Mouse (Mus musculus) limb, embryonic 13.5 days (tissue): ENCODE measurements around the gene Ankrd66. TPM values are rescaled to one million over a fixed set of nuclear protein-coding genes. Genes with fewer than 3 reads are reported as not detected.

Experiments used
- ATAC-seq: fragments of 200-750 bp; cut with Nextera tagmentation; 2 replicates; pipeline ENCODE4 v1.8.0; 2017; ENCODE audit warnings: low read depth, moderate number of reproducible peaks, moderate TSS enrichment; ENCODE audit not compliant: low FRiP score
- H3K27ac ChIP-seq: fragments of 300-500 bp; sonication (generic); 2 replicates; pipeline ENCODE4 v1.5.1; 2015; ENCODE audit warnings: inconsistent platforms, mild to moderate bottlenecking, moderate library complexity
- H3K27me3 ChIP-seq: fragments of 300-500 bp; sonication (generic); 2 replicates; pipeline ENCODE4 v1.6.1; 2015; ENCODE audit warnings: mild to moderate bottlenecking, inconsistent platforms
- H3K36me3 ChIP-seq: fragments of 300-500 bp; sonication (generic); 2 replicates; pipeline ENCODE4 v1.6.1; 2015; ENCODE audit warnings: inconsistent platforms, mild to moderate bottlenecking, moderate library complexity
- H3K4me1 ChIP-seq: fragments of 300-500 bp; sonication (generic); 2 replicates; pipeline ENCODE4 v1.6.1; 2015; ENCODE audit warnings: inconsistent platforms
- H3K4me2 ChIP-seq: fragments of 300-500 bp; sonication (generic); replicated peaks from 2 replicates; pipeline ENCODE4 v1.6.1; 2015; ENCODE audit warnings: inconsistent platforms, mild to moderate bottlenecking, moderate library complexity
- H3K4me3 ChIP-seq: fragments of 300-500 bp; sonication (generic); 2 replicates; pipeline ENCODE4 v1.5.1; 2015; ENCODE audit warnings: moderate library complexity, mild to moderate bottlenecking, inconsistent platforms
- H3K9ac ChIP-seq: fragments of 300-500 bp; sonication (generic); 2 replicates; pipeline ENCODE4 v1.6.1; 2015; ENCODE audit warnings: mild to moderate bottlenecking, inconsistent platforms
- H3K9me3 ChIP-seq: fragments of 300-500 bp; sonication (generic); 2 replicates; pipeline ENCODE4 v1.6.1; 2016; ENCODE audit warnings: inconsistent platforms
- WGBS: fragments of 180-500 bp; shearing (Covaris S2); methylation state at CpG from one replicate; pipeline ENCODE4 v1.1.7; 2015; 5-methylcytosine and 5-hydroxymethylcytosine counted together
- polyA plus RNA-seq: library from polyadenylated mRNA; unstranded; fragments of >200 nt; fragmentation: Nextera tagmentation; extraction: Ambion mirVana; gene quantifications from 2 replicates; pipeline ENCODE4 v1.2.1, GENCODE M21; 2015

Ankrd66 gene
- polyA plus RNA-seq, 1 experiment from 2014 or later: 0.22 TPM

GRCm38 (mm10) chr17:43531192-43531591, 12.2 kb downstream of the Ankrd66 start:
- WGBS: 91% methylated on average over 4 of the region's 4 CpGs
- H3K4me2 ChIP-seq: no peak overlapping the region

DNA sequence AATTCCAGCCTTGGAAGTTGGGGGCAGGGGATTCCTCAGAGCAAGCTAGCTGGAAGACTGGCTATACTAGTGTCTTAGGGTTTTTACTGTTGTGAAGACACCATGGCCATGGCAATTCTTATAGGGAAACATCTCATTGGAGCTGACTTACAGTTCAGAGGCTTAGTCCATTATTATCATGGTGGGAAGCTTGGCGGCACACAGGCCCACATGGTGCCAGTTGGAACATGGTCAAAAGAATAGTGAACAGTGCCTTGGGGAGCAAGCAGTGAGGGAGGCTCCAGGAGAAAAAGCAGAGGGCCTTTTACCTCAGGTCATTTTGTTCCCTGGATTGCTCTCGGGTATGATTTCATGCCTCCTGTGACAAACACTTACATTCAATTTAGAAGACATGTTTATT, 12.9 kb downstream of the Ankrd66 start:
- no peaks in the 10 kb centered on the region for H3K27me3 ChIP-seq
- H3K9ac ChIP-seq: no peak overlapping the region
- WGBS: 91% methylated on average over 2 of the region's 2 CpGs

More at GRCm38 (mm10) chr17:43531192-43531591, 12.2 kb downstream of the Ankrd66 start:
- Histone ChIP-seq H3K27ac (no peak overlapping the region), H3K4me1 (peaks cover 9% of the 10 kb centered on the region; the same call in 1 of the 2 replicates), H3K27me3 (no peaks in the 10 kb centered on the region), H3K9me3 (no peaks in the 10 kb centered on the region), H3K4me3 (no peak overlapping the region), H3K9ac (no peak overlapping the region), H3K36me3 (no peaks in the 10 kb centered on the region)
- no peak for ATAC-seq

GRCm38 (mm10) chr17:43520166-43520565, 23.3 kb downstream of the Ankrd66 start:
- H3K4me3 ChIP-seq: no peak overlapping the region
- peaks cover under 1% of the 10 kb centered on the region; the same call in 1 of the 2 replicates for H3K9me3 ChIP-seq
- 79% methylated on average over 3 of the region's 3 CpGs for WGBS
- H3K4me2 ChIP-seq: no peak overlapping the region
- H3K27me3 ChIP-seq: peaks cover 8% of the 10 kb centered on the region; the same call in 1 of the 2 replicates
- no peak for ATAC-seq
- no peaks in the 10 kb centered on the region for H3K36me3 ChIP-seq
- H3K27ac ChIP-seq: no peak overlapping the region
- H3K9ac ChIP-seq: no peak overlapping the region
- H3K4me1 ChIP-seq: no peaks in the 10 kb centered on the region

More for the DNA sequence above, 12.9 kb downstream of the Ankrd66 start:
- no peaks in the 10 kb centered on the region for H3K9me3 ChIP-seq
- ATAC-seq: no peak
- no peaks in the 10 kb centered on the region for H3K36me3 ChIP-seq
- H3K4me2 ChIP-seq: no peak overlapping the region
- H3K27ac ChIP-seq: no peak overlapping the region
- H3K4me1 ChIP-seq: peaks cover 9% of the 10 kb centered on the region; the same call in 1 of the 2 replicates
- no peak overlapping the region for H3K4me3 ChIP-seq

DNA sequence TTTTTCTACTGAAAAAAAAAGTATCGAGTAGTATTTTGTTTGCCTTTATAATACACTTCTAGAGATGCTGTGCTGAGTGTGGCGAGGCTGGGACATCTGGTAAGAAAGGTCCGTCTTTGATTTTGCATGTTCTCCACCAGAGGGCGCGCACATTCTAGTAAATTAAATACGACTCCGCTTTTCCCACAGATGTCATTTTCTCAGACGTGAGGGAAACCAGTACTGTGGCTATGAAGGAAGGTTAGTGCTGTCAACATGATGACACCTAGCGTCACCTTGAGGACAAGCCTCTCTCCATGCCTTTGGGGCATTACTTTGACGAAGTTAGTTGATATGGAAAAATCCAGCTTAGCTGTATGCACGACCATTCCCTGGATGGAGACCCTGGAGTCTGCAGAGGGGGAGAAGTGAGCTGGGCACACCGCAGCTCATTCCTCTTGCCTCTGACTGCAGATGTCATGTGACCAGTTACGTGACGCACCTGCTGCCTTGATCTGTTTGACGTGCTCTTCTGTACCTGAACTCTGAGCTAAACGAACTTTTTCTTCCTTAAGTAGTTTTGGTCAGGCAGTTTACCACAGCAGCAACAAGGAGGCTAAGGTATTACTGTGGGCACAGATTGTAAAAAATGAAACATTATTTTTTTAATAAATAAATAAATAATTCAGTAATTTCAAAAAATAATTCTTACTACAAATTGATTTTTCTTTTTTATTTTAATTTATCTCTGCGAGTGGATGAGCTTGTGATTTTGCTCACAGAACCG, 24.6 kb downstream of the Ankrd66 start:
- no peak overlapping the region for H3K27ac ChIP-seq
- H3K4me2 ChIP-seq: no peak overlapping the region
- peaks cover 12% of the 10 kb centered on the region for H3K9me3 ChIP-seq
- H3K4me1 ChIP-seq: no peaks in the 10 kb centered on the region
- peaks cover 8% of the 10 kb centered on the region; the same call in 1 of the 2 replicates for H3K27me3 ChIP-seq
- no peak overlapping the region for H3K4me3 ChIP-seq
- WGBS: 27% methylated on average over 18 of the region's 18 CpGs
- H3K36me3 ChIP-seq: no peaks in the 10 kb centered on the region
- no peak overlapping the region for H3K9ac ChIP-seq
- ATAC-seq: peak; percentile 51

DNA sequence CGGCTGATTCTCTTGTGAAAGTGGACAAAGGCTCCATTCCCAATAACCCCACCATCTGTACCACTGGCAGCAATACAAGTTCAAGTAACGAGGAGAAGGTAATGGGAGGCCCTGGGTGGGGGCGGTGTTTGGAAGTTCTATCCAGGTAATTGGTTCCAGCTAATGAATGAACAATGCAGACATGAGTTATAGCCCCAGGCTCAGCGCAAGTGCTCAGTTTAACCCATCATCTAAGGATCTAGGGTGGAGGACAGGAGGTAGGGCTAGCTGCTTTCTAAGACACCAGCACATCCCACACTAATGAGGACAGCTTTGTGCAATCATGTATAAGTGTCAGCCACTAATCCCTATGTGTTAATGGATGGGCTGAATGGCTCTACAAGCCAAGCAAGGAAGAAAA, 32.7 kb downstream of the Ankrd66 start:
- Histone ChIP-seq H3K36me3 (no peaks in the 10 kb centered on the region), H3K9me3 (peaks cover 12% of the 10 kb centered on the region), H3K4me1 (no peaks in the 10 kb centered on the region), H3K27ac (no peak overlapping the region), H3K9ac (no peak overlapping the region), H3K4me3 (no peak overlapping the region), H3K4me2 (no peak overlapping the region), H3K27me3 (no peaks in the 10 kb centered on the region)
- WGBS: 25% methylated on average over 4 of the region's 4 CpGs
- no peak for ATAC-seq

DNA sequence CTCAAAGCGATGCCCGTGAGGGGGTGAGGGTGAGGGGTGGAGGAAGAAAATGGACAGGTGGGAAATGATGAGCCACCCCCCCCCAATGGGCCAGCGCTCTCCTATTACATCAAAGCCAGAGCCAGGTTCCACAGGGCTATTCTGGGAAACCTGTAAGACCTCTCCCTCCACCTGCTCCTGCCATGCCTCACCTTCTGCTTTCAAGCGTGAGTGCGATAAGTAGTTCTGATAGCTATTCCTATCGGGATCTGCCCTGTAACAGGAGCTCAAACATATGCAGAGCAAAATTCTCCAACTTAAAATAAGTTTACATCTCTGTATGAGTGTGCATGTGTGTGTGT, 38.9 kb downstream of the Ankrd66 start:
- H3K4me1 ChIP-seq: no peaks in the 10 kb centered on the region
- 72% methylated on average over 6 of the region's 6 CpGs for WGBS
- no peaks in the 10 kb centered on the region for H3K9me3 ChIP-seq
- no peak overlapping the region for H3K4me2 ChIP-seq
- H3K4me3 ChIP-seq: no peak overlapping the region
- ATAC-seq: no peak; the same call in 1 of the 2 replicates
- H3K27ac ChIP-seq: no peak overlapping the region
- H3K36me3 ChIP-seq: no peaks in the 10 kb centered on the region
- H3K27me3 ChIP-seq: no peaks in the 10 kb centered on the region
- no peak overlapping the region for H3K9ac ChIP-seq

DNA sequence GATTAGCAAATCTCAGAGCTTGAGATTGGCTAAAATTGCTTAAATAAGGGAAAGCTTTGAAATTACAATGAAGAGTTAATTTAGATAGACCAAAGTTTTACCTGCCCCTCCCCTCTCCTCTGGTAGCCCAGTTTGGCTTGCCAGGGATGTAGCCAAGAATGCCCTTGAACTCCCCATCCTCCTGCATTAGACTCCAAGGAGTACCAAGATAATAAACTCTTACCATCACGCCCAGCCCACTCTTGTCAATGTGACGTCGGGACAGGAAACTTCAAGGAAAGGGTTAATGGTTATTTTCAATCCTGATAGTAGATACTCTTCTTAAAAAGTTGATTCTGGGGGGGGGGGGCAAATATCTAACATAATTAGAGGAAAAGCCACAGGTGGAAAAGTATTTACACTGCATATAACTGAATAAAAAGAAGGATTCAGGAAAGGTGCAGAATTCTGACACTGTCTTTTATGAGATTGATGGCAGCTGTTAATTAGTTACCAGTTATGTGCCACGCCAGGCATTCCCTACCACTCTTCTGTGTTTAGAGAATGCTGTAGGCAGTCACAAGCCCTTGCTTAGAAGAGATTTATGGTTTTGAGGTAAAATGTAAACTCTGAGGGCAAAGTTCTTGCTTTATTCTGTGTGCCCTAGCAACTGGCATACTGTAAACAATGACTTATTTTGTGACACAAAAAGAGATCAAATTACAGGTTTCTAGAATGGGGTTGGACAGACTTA, 39.4 kb downstream of the Ankrd66 start:
- WGBS: 55% methylated on average over 4 of the region's 4 CpGs
- Histone ChIP-seq H3K4me2 (no peak overlapping the region), H3K9ac (no peak overlapping the region), H3K4me3 (no peak overlapping the region), H3K27me3 (no peaks in the 10 kb centered on the region), H3K9me3 (no peaks in the 10 kb centered on the region), H3K4me1 (no peaks in the 10 kb centered on the region), H3K36me3 (no peaks in the 10 kb centered on the region), H3K27ac (no peak overlapping the region)
- no peak for ATAC-seq

GRCm38 (mm10) chr17:43502592-43502991, 40.8 kb downstream of the Ankrd66 start, which contains the start of gene Mep1a:
Mep1a (minus strand) TSS chr17:43502812.
- WGBS: 92% methylated on average over 9 of the region's 9 CpGs
- ATAC-seq: no peak

DNA sequence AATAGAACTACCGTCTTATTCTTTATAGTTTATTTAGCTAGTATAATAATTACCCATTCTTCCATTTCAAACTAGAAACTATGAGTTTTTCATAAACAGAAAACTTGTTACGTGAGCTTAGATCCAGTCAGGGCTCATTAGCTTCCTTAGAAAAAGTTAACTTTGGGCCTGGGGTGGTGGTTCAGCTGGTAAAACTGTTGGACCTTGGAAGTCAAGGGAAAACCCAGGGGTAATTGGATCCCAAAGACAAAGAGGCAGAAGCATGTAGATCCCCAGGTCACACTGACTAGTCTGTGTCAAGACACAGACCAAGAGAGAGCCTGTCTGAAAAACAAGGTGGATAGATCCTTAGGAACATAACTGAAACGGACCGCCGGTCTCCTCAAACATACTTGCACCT, 41.8 kb downstream of the Ankrd66 start:
- Histone ChIP-seq H3K4me2 (no peak overlapping the region), H3K9ac (no peak overlapping the region), H3K4me3 (no peak overlapping the region), H3K9me3 (no peaks in the 10 kb centered on the region), H3K4me1 (no peaks in the 10 kb centered on the region), H3K36me3 (no peaks in the 10 kb centered on the region), H3K27me3 (no peaks in the 10 kb centered on the region), H3K27ac (no peak overlapping the region)
- no peak for ATAC-seq
- WGBS: 91% methylated on average over 5 of the region's 5 CpGs

More at GRCm38 (mm10) chr17:43502592-43502991, 40.8 kb downstream of the Ankrd66 start, which contains the start of gene Mep1a:
- no peak within 1 kb of the TSS for H3K9ac ChIP-seq
- no peak within 1 kb of the TSS for H3K27ac ChIP-seq
- H3K27me3 ChIP-seq: no peaks in the 10 kb centered on the region
- H3K4me3 ChIP-seq: no peak within 1 kb of the TSS
- H3K4me1 ChIP-seq: no peaks in the 10 kb centered on the region
- no peak within 1 kb of the TSS for H3K4me2 ChIP-seq
- no peaks in the 10 kb centered on the region for H3K9me3 ChIP-seq
- H3K36me3 ChIP-seq: no peaks in the 10 kb centered on the region

GRCm38 (mm10) chr17:43501223-43501622, 42.2 kb downstream of the Ankrd66 start:
- Histone ChIP-seq H3K4me2 (no peak overlapping the region), H3K27ac (no peak overlapping the region), H3K27me3 (no peaks in the 10 kb centered on the region), H3K4me3 (no peak overlapping the region), H3K4me1 (no peaks in the 10 kb centered on the region), H3K9me3 (no peaks in the 10 kb centered on the region), H3K9ac (no peak overlapping the region), H3K36me3 (no peaks in the 10 kb centered on the region)
- WGBS: 72% methylated on average over 3 of the region's 3 CpGs
- no peak for ATAC-seq

- Histone ChIP-seq H3K4me2 (no peak overlapping the region), H3K36me3 (no peaks in the 10 kb centered on the region), H3K27me3 (no peaks in the 10 kb centered on the region), H3K4me1 (no peaks in the 10 kb centered on the region), H3K9me3 (no peaks in the 10 kb centered on the region), H3K4me3 (no peak overlapping the region), H3K27ac (no peak overlapping the region), H3K9ac (no peak overlapping the region)
- no peak for ATAC-seq
- 78% methylated on average over 1 of the region's 1 CpGs for WGBS
Measured at GRCm38 (mm10) chr17:43500513-43500912, 42.9 kb downstream of the Ankrd66 start.

DNA sequence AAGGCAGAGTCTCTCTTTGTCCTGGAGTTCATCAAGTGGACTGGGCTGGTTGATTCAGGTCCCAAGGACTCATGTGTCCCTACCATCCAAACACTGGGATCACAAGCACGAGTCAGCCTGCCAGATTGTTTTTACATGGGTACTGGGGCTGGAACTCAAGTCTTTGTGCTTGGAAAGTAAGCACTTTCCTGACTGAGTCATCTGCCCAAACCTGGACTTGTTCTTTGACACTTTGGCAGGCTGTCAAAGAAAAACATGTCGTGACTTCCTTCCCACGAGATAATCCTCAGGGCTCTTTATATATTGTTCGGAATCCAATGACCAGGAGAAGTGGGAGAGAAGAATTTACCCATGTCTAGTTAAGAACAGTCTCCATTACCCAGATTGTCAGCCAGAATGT, 45.9 kb downstream of the Ankrd66 start:
- no peak overlapping the region for H3K27ac ChIP-seq
- no peaks in the 10 kb centered on the region for H3K9me3 ChIP-seq
- H3K4me3 ChIP-seq: no peak overlapping the region
- WGBS: 75% methylated on average over 4 of the region's 4 CpGs
- no peaks in the 10 kb centered on the region for H3K4me1 ChIP-seq
- no peak overlapping the region for H3K4me2 ChIP-seq
- H3K27me3 ChIP-seq: no peaks in the 10 kb centered on the region
- no peak for ATAC-seq
- no peak overlapping the region for H3K9ac ChIP-seq
- H3K36me3 ChIP-seq: no peaks in the 10 kb centered on the region
